Mouse (Mus musculus) spleen, adult 2 months (tissue): ENCODE results near the gene Acta1. TPM values are rescaled to one million over a fixed set of nuclear protein-coding genes. Genes with fewer than 3 reads are reported as not detected.

ENCODE experiments used
- DNase-seq, 2 experiments: peaks; one replicate each; pipeline versions ENCODE4 v3.0.0 to v3.0.0-alpha.2; 2012 to 2021; ENCODE audit warnings: low spot score in 2 of 2, low read depth in 1 of 2
- H3K27ac ChIP-seq: fragments of 200-500 bp; 2 replicates; pipeline ENCODE4 v1.5.1; 2012; ENCODE audit warnings: low read length, inconsistent platforms; ENCODE audit not compliant: insufficient read depth
- H3K27me3 ChIP-seq: fragments of 200-500 bp; 2 replicates; pipeline ENCODE4 v1.6.1; 2012; ENCODE audit warnings: mild to moderate bottlenecking, moderate library complexity, low read length, inconsistent platforms; ENCODE audit not compliant: control insufficient read depth, insufficient read depth
- H3K36me3 ChIP-seq: fragments of 200-500 bp; 2 replicates; pipeline ENCODE4 v1.6.1; 2012; ENCODE audit warnings: mild to moderate bottlenecking, low read length, inconsistent platforms; ENCODE audit not compliant: control insufficient read depth, insufficient read depth
- H3K4me1 ChIP-seq: fragments of 200-500 bp; 2 replicates; pipeline ENCODE4 v1.6.1; 2011; ENCODE audit warnings: inconsistent platforms; ENCODE audit not compliant: control insufficient read depth, insufficient read depth, insufficient read length
- H3K4me3 ChIP-seq: fragments of 200-500 bp; 2 replicates; pipeline ENCODE4 v1.5.1; 2011; ENCODE audit warnings: mild to moderate bottlenecking, inconsistent platforms; ENCODE audit not compliant: insufficient read depth, insufficient read length; ENCODE audit errors: extremely low read depth
- CTCF ChIP-seq: fragments of 200-500 bp; IDR thresholded peaks from 2 replicates; pipeline ENCODE4 v1.5.1; 2011; ENCODE audit warnings: mild to moderate bottlenecking, inconsistent platforms; ENCODE audit not compliant: insufficient read depth, insufficient read length, insufficient replicate concordance; ENCODE audit errors: extremely low read depth
- POLR2A ChIP-seq: fragments of 200-500 bp; IDR thresholded peaks from 2 replicates; pipeline ENCODE4 v1.6.1; 2011; ENCODE audit warnings: low read depth, low read length, inconsistent platforms
- WGBS: fragments of 180-500 bp; shearing (Covaris S2); methylation state at CpG from one replicate; pipeline ENCODE4 v1.1.7; 2018; 5-methylcytosine and 5-hydroxymethylcytosine counted together
- polyA plus RNA-seq: library from polyadenylated mRNA; depleted of rRNA; stranded (reverse); fragments of >200 nt; gene quantifications from 2 replicates; pipeline ENCODE4 v1.2.3, GENCODE M21; 2012

The Acta1 gene
- polyA plus RNA-seq, 1 experiment, result 0.98 TPM

DNA sequence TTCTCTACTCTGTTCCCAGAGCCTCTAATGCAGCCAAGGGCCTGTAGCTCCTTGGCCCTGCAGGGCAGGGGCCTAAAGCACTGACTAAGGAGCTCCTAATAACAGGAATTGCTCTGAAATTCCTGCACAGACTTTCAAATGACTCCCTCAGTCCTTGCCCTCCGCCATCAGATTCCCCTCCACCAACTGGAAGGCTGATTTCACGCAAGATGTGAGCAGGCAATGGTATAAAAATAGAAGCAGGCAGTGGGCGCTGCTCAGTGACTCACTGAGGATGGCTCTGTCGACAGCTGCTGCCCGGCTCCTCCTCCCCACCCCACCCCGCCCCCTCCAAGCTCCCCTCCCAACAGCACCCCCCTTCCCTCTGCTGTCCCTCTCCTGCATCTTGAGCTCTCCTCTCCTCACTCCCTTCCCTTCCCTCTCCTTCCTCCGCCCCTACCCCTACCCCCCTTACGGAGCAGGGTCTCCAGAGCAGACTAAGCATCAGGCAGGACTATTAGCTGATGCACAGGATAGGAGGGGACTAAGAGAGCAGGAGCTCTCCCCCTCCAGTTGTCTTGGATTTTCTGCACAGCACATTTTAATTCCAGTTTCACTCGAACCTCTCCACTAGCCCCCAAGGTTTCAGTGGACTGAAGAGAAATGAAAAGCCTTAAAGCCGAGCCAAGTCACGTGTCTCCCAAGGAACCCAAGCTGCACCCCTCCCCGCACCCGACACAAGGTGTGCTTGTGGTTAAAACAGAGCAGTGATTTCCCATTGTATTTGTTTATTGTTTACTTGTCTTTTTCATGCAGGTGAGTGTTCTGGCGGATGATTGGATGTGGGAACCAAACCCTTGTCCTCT lies 9.6 kb downstream of the Acta1 start:
- H3K27ac ChIP-seq, result no peak overlapping the region
- TF ChIP-seq CTCF (no peak), POLR2A (no peak)
- 7% methylated on average over 13 of the region's 14 CpGs for WGBS
- H3K4me1 ChIP-seq, result no peaks in the 10 kb centered on the region
- no peaks in the 10 kb centered on the region for H3K36me3 ChIP-seq
- no peak overlapping the region for H3K4me3 ChIP-seq
- no peak for DNase-seq
- peaks cover 2% of the 10 kb centered on the region; the same call in 1 of the 2 replicates for H3K27me3 ChIP-seq

DNA sequence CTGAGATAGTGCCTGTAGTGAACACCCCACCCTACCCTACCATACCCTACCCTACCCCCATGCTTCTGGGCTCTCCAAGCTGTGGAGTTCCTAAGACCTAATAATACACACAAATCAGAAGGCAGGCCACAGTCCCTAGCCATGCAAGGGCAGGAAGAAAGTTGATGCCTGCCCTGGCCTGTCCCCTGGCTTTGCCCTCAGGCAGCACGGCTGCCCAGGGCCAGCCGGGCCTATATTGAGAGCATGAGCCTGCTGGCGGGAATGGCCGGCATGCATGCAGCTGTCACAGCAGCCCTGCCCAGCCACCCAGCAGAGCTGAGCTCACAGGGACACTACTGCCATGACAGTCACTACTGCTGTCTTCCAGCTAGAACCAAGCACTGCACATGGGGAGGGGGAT lies 11.5 kb downstream of the Acta1 start:
- WGBS, result 87% methylated on average over 4 of the region's 4 CpGs
- peaks cover 2% of the 10 kb centered on the region; the same call in 1 of the 2 replicates for H3K27me3 ChIP-seq
- no peaks in the 10 kb centered on the region for H3K4me1 ChIP-seq
- no peak for DNase-seq
- H3K36me3 ChIP-seq, result no peaks in the 10 kb centered on the region
- no peak overlapping the region for H3K4me3 ChIP-seq
- TF ChIP-seq POLR2A (no peak), CTCF (no peak)
- H3K27ac ChIP-seq, result no peak overlapping the region

DNA sequence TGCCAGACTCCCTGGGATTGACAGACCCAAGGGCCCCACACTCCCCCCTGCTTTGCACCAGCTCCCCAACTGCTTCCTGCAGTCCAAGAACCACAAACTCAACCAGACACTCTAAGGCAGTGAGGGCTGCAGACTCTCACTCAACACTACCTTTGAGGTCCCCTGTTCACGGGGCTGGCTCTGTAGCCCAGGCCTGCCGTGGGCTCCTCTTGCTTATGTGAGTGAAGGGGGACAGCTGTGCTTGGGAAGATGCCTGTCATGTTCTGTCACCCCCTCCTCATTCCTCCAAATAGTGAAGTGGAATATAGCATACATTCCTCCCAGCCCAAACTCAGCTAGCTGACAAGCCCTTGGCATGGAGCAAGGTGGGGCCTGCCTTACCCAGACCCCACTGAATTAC lies 12.1 kb downstream of the Acta1 start:
- Histone ChIP-seq H3K36me3 (no peaks in the 10 kb centered on the region), H3K27ac (no peak overlapping the region), H3K4me1 (no peaks in the 10 kb centered on the region), H3K27me3 (peaks cover 2% of the 10 kb centered on the region; the same call in 1 of the 2 replicates), H3K4me3 (no peak overlapping the region)
- TF ChIP-seq CTCF (no peak), POLR2A (no peak)
- DNase-seq, result no peak
- WGBS, result 26% methylated on average over 2 of the region's 2 CpGs

DNA sequence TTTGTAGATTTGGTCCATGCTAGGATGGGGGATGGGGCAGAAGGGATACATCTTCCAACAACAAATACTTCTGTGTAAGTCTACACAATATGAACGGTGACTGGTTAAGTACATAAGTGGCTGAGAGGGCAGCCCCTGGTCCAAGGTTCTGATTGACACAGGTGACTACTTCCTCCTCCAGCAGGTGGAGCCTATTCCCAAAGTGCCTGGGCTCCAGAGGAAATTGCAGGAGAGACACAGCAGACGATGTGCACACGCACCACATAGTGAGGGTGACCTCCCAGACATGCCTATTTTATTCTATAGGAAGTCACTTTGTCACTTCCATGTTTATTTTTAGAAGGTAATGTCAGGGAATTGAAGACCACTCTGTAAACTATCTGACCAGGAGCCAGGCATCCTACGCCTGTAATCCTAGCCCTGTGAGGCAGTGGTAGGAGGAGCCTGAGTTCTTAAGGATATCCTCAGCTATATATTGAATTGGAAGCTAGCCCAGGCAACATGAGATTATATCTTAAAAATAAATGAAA lies 13.7 kb downstream of the Acta1 start:
- Histone ChIP-seq H3K4me3 (no peak overlapping the region), H3K36me3 (no peaks in the 10 kb centered on the region), H3K27me3 (no peaks in the 10 kb centered on the region), H3K4me1 (no peaks in the 10 kb centered on the region), H3K27ac (no peak overlapping the region)
- DNase-seq, result no peak
- no peak for TF ChIP-seq POLR2A
- TF ChIP-seq CTCF, result no peak
- WGBS, result 66% methylated on average over 4 of the region's 4 CpGs

DNA sequence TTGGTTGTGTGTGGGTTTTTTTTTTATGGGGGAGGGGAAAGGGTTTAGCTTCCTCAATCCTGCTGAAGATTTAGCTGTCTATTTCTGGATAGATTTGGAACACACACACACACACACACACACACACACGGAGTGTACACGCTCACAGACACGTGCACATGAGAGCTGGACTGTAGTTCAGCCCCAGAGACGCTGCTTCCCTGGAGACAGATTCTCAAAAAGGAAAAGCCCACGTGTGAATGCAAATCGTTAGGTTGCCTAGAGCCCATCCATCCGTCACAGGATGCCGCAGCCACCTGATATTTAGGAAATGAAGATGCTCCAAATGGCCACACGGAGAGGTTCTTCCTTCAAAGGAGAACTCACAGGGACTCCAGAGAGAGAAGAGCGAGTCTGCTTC lies 14.3 kb downstream of the Acta1 start:
- Histone ChIP-seq H3K4me3 (no peak overlapping the region), H3K4me1 (no peaks in the 10 kb centered on the region), H3K27me3 (no peaks in the 10 kb centered on the region), H3K27ac (no peak overlapping the region), H3K36me3 (no peaks in the 10 kb centered on the region)
- DNase-seq, result no peak
- 34% methylated on average over 10 of the region's 10 CpGs for WGBS
- TF ChIP-seq POLR2A (no peak), CTCF (no peak)

GRCm38 (mm10) chr8:123877865-123878264 lies 16.7 kb downstream of the Acta1 start:
- Histone ChIP-seq H3K4me1 (no peaks in the 10 kb centered on the region), H3K36me3 (no peaks in the 10 kb centered on the region), H3K27ac (no peak overlapping the region), H3K27me3 (no peaks in the 10 kb centered on the region), H3K4me3 (no peak overlapping the region)
- DNase-seq, result no peak
- TF ChIP-seq CTCF, result no peak
- no peak for TF ChIP-seq POLR2A
- WGBS, result 75% methylated on average over 2 of the region's 2 CpGs

GRCm38 (mm10) chr8:123874324-123874723 lies 20.2 kb downstream of the Acta1 start:
- no peak overlapping the region for H3K4me3 ChIP-seq
- H3K27me3 ChIP-seq, result no peaks in the 10 kb centered on the region
- no peak overlapping the region for H3K27ac ChIP-seq
- H3K36me3 ChIP-seq, result no peaks in the 10 kb centered on the region
- H3K4me1 ChIP-seq, result no peaks in the 10 kb centered on the region
- no peak for DNase-seq
- no peak for TF ChIP-seq POLR2A
- TF ChIP-seq CTCF, result no peak
- WGBS, result 86% methylated on average over 11 of the region's 11 CpGs
